Mouse (Mus musculus) embryonic facial prominence, embryonic 15.5 days (tissue): Measurements from ENCODE around the gene Itga7. TPM values are rescaled to one million over a fixed set of nuclear protein-coding genes. Genes with fewer than 3 reads are reported as not detected.

Source experiments
- ATAC-seq: fragments of 200-750 bp; cut with Nextera tagmentation; 2 replicates; pipeline ENCODE4 v1.8.0; 2017; ENCODE audit warnings: low read depth, moderate TSS enrichment; ENCODE audit not compliant: insufficient number of reproducible peaks, low FRiP score, low TSS enrichment
- H3K27ac ChIP-seq: fragments of 300-500 bp; sonication (generic); replicated peaks from 2 replicates; pipeline ENCODE4 v1.5.1; 2015; ENCODE audit warnings: mild to moderate bottlenecking, inconsistent platforms
- H3K27me3 ChIP-seq: fragments of 300-500 bp; sonication (generic); 2 replicates; pipeline ENCODE4 v1.6.1; 2015; ENCODE audit warnings: inconsistent platforms
- H3K36me3 ChIP-seq: fragments of 300-500 bp; sonication (generic); 2 replicates; pipeline ENCODE4 v1.6.1; 2015; ENCODE audit warnings: mild to moderate bottlenecking, inconsistent platforms
- H3K4me1 ChIP-seq: fragments of 300-500 bp; sonication (generic); 2 replicates; pipeline ENCODE4 v1.6.1; 2015; ENCODE audit warnings: inconsistent platforms
- H3K4me2 ChIP-seq: fragments of 300-500 bp; sonication (generic); replicated peaks from 2 replicates; pipeline ENCODE4 v1.6.1; 2015; ENCODE audit warnings: mild to moderate bottlenecking, inconsistent platforms
- H3K4me3 ChIP-seq: fragments of 300-500 bp; sonication (generic); replicated peaks from 2 replicates; pipeline ENCODE4 v1.5.1; 2015; ENCODE audit warnings: mild to moderate bottlenecking, inconsistent platforms
- H3K9ac ChIP-seq: fragments of 300-500 bp; sonication (generic); 2 replicates; pipeline ENCODE4 v1.6.1; 2015; ENCODE audit warnings: inconsistent platforms
- H3K9me3 ChIP-seq: fragments of 300-500 bp; sonication (generic); replicated peaks from 2 replicates; pipeline ENCODE4 v1.6.1; 2016; ENCODE audit warnings: inconsistent platforms
- WGBS: fragments of 180-500 bp; shearing (Covaris S2); methylation state at CpG from one replicate; pipeline ENCODE4 v1.1.7; 2015; 5-methylcytosine and 5-hydroxymethylcytosine counted together
- polyA plus RNA-seq: library from polyadenylated mRNA; unstranded; fragments of >200 nt; fragmentation: Nextera tagmentation; extraction: Ambion mirVana; gene quantifications from 2 replicates; pipeline ENCODE4 v1.2.1, GENCODE M21; 2015

The Itga7 gene
- polyA plus RNA-seq, 1 experiment from 2014 or later, result 14.3 TPM

GRCm38 (mm10) chr10:128921883-128922821 lies 11.5 kb upstream of the Itga7 start:
- Histone ChIP-seq H3K4me2 (peak overlapping the region; percentile 77), H3K36me3 (peaks cover 14% of the 10 kb centered on the region), H3K9ac (no peak overlapping the region), H3K4me1 (peaks cover 51% of the 10 kb centered on the region), H3K27me3 (no peaks in the 10 kb centered on the region), H3K9me3 (no peaks in the 10 kb centered on the region), H3K27ac (peak overlapping the region; percentile 97), H3K4me3 (peak overlapping the region; percentile 89)
- no peak for ATAC-seq
- 67% methylated on average over 16 of the region's 16 CpGs for WGBS

- Histone ChIP-seq H3K9me3 (no peaks in the 10 kb centered on the region), H3K4me2 (peak within 1 kb of the TSS; percentile 77)
These were observed 10.9 kb upstream of the Itga7 start, which contains the start of gene Rdh5 for GRCm38 (mm10) chr10:128922822-128923012. Gene Rdh5 (minus strand): TSS chr10:128922888.

GRCm38 (mm10) chr10:128923013-128923691 lies 10.5 kb upstream of the Itga7 start:
- Histone ChIP-seq H3K4me1 (peaks cover 48% of the 10 kb centered on the region), H3K27ac (peak overlapping the region; percentile 97), H3K9me3 (no peaks in the 10 kb centered on the region), H3K4me3 (peak overlapping the region; percentile 89), H3K36me3 (peaks cover 4% of the 10 kb centered on the region), H3K9ac (peak overlapping the region; percentile 72), H3K27me3 (no peaks in the 10 kb centered on the region), H3K4me2 (peak overlapping the region; percentile 77)
- peak; percentile 93 for ATAC-seq
- WGBS, result under 1% methylated on average over 42 of the region's 42 CpGs

More at GRCm38 (mm10) chr10:128922822-128923012, 10.9 kb upstream of the Itga7 start, which contains the start of gene Rdh5:
- Histone ChIP-seq H3K27me3 (no peaks in the 10 kb centered on the region), H3K36me3 (peaks cover 8% of the 10 kb centered on the region), H3K4me1 (peaks cover 49% of the 10 kb centered on the region), H3K27ac (peak within 1 kb of the TSS; percentile 97), H3K9ac (peak within 1 kb of the TSS; percentile 72), H3K4me3 (peak within 1 kb of the TSS; percentile 89)
- no peak for ATAC-seq
- 10% methylated on average over 1 of the region's 1 CpGs for WGBS

GRCm38 (mm10) chr10:128923935-128924334 lies 9.7 kb upstream of the Itga7 start, which contains the start of gene Bloc1s1:
Gene Bloc1s1 (minus strand): TSS chr10:128924035.
- 62% methylated on average over 9 of the region's 9 CpGs for WGBS
- H3K4me1 ChIP-seq, result peaks cover 47% of the 10 kb centered on the region

GRCm38 (mm10) chr10:128928356-128928755 lies 5.3 kb upstream of the Itga7 start:
- Histone ChIP-seq H3K4me2 (no peak overlapping the region), H3K36me3 (no peaks in the 10 kb centered on the region), H3K27me3 (peaks cover 30% of the 10 kb centered on the region), H3K27ac (no peak overlapping the region), H3K4me1 (peaks cover 10% of the 10 kb centered on the region), H3K4me3 (no peak overlapping the region), H3K9ac (no peak overlapping the region), H3K9me3 (no peaks in the 10 kb centered on the region)
- no peak for ATAC-seq
- 28% methylated on average over 4 of the region's 4 CpGs for WGBS

More at GRCm38 (mm10) chr10:128923935-128924334, 9.7 kb upstream of the Itga7 start, which contains the start of gene Bloc1s1:
- no peak for ATAC-seq
- Histone ChIP-seq H3K4me2 (peak within 1 kb of the TSS; percentile 77), H3K4me3 (peak within 1 kb of the TSS; percentile 89), H3K36me3 (no peaks in the 10 kb centered on the region), H3K27me3 (0 out of 2 replicates have a peak, but pooled peaks cover 7% of the 10 kb centered on the region), H3K9ac (peak within 1 kb of the TSS; percentile 72), H3K9me3 (no peaks in the 10 kb centered on the region), H3K27ac (peak within 1 kb of the TSS; percentile 97)

- WGBS, result 69% methylated on average over 7 of the region's 7 CpGs
These were observed 3.8 kb upstream of the Itga7 start for GRCm38 (mm10) chr10:128929638-128930378.

GRCm38 (mm10) chr10:128931441-128931840 lies 2.2 kb upstream of the Itga7 start:
- no peak overlapping the region for H3K4me2 ChIP-seq
- ATAC-seq, result no peak
- no peaks in the 10 kb centered on the region for H3K36me3 ChIP-seq
- H3K9ac ChIP-seq, result no peak overlapping the region
- peaks cover 14% of the 10 kb centered on the region for H3K4me1 ChIP-seq
- H3K27ac ChIP-seq, result no peak overlapping the region
- 61% methylated on average over 2 of the region's 2 CpGs for whole genome bisulfite sequencing
- peaks cover 57% of the 10 kb centered on the region for H3K27me3 ChIP-seq
- H3K9me3 ChIP-seq, result no peaks in the 10 kb centered on the region
- H3K4me3 ChIP-seq, result no peak overlapping the region

More at GRCm38 (mm10) chr10:128929638-128930378, 3.8 kb upstream of the Itga7 start:
- H3K9ac ChIP-seq, result no peak overlapping the region
- no peak overlapping the region for H3K4me3 ChIP-seq
- peaks cover 42% of the 10 kb centered on the region for H3K27me3 ChIP-seq
- H3K9me3 ChIP-seq, result no peaks in the 10 kb centered on the region
- peaks cover 14% of the 10 kb centered on the region for H3K4me1 ChIP-seq
- ATAC-seq, result no peak
- H3K27ac ChIP-seq, result no peak overlapping the region
- H3K36me3 ChIP-seq, result no peaks in the 10 kb centered on the region
- H3K4me2 ChIP-seq, result no peak overlapping the region

- Histone ChIP-seq H3K27ac (no peak overlapping the region), H3K4me3 (peak overlapping the region; percentile 48), H3K27me3 (peaks cover 49% of the 10 kb centered on the region), H3K9me3 (no peaks in the 10 kb centered on the region), H3K4me1 (peaks cover 14% of the 10 kb centered on the region), H3K9ac (peak overlapping the region; percentile 21; the same call in 1 of the 2 replicates), H3K36me3 (no peaks in the 10 kb centered on the region), H3K4me2 (peak overlapping the region; percentile 82)
- 2% methylated on average over 21 of the region's 21 CpGs for WGBS
- no peak for ATAC-seq
These were observed 531 bp downstream of the Itga7 start for GRCm38 (mm10) chr10:128933976-128934721.

GRCm38 (mm10) chr10:128934997-128935787 lies 1.6 kb downstream of the Itga7 start:
- peaks cover 49% of the 10 kb centered on the region for H3K27me3 ChIP-seq
- no peak overlapping the region for H3K9ac ChIP-seq
- no peak overlapping the region for H3K27ac ChIP-seq
- H3K4me3 ChIP-seq, result peak overlapping the region; percentile 48; the same call in 1 of the 2 replicates
- WGBS, result 56% methylated on average over 7 of the region's 7 CpGs
- peaks cover 14% of the 10 kb centered on the region for H3K4me1 ChIP-seq
- no peaks in the 10 kb centered on the region for H3K9me3 ChIP-seq
- no peak for ATAC-seq
- 0 out of 2 replicates have a peak overlapping the region, but pooled peaks have one; percentile 82 for H3K4me2 ChIP-seq
- H3K36me3 ChIP-seq, result no peaks in the 10 kb centered on the region
